Mouse (Mus musculus): ENCODE measurements around the gene Serpina3n. TPM values are rescaled to one million over a fixed set of nuclear protein-coding genes. Genes with fewer than 3 reads are reported as not detected.

Serpina3n gene
- polyA plus RNA-seq, 1 experiment from 2014 or later, result 0.11 TPM

DNA sequence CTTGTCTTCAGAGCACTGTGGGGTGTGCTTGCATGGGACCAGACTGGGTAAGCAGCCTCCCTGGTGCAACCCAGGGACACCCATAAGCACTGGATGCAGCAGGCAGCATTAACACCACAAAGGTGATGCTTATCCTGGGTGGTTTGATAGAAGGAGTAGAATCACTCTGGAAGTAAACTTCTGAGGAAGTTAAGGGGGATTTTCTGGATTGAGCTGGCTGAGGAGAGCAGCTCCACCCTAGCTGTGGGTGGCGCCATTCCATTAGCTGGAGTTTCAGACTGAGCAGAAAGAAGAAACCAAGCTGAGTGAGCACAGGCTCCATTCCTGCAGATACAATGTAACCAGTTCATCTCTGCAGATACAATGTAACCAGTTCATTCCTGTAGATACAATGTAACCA lies 46.5 kb downstream of the Serpina3n start:
- Histone ChIP-seq H3K9me3 (ENCODE audit: control insufficient read depth, low read length) (no peaks in the 10 kb centered on the region), H3K36me3 (ENCODE audit: control insufficient read depth, insufficient read depth, low read length) (no peaks in the 10 kb centered on the region), H3K4me1 (replicated peaks; ENCODE audit: control insufficient read depth, insufficient read depth, low read length) (no peaks in the 10 kb centered on the region), H3K9ac (ENCODE audit: low read length) (no peak overlapping the region), H3K27ac (ENCODE audit: low read length) (no peak overlapping the region), H3K27me3 (ENCODE audit: control insufficient read depth, insufficient read depth, low read depth, low read length) (no peaks in the 10 kb centered on the region), H3K4me2 (ENCODE audit: low read depth, low read length) (no peak overlapping the region), H3K4me3 (ENCODE audit: low read length) (no peak overlapping the region)
- ATAC-seq (ENCODE audit: low read depth), result no peak
- 75% methylated on average over 1 of the region's 1 CpGs for WGBS

DNA sequence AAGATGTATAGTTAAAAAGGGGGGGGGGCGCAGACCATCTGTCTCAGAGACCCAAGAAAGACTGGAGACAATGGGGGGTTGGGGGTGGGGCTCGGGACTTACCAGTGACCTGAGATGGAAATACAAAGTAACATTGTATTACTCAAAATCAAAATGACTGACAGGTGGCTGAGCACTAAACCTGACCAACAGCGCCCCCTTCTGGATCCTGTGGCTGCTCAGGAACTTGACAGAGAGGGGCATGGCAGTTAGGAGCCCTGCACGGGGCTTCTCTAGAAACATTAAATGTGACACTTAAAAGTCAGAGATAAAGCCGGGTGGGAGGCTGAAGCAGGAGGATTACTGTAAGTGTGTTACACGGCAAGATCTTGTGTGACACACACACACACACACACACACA lies 52.8 kb downstream of the Serpina3n start:
- no peaks in the 10 kb centered on the region for H3K36me3 ChIP-seq (ENCODE audit: control insufficient read depth, insufficient read depth, low read length)
- H3K4me2 ChIP-seq (ENCODE audit: low read depth, low read length), result no peak overlapping the region
- WGBS, result 54% methylated on average over 6 of the region's 6 CpGs
- no peak overlapping the region for H3K4me3 ChIP-seq (ENCODE audit: low read length)
- H3K9ac ChIP-seq (ENCODE audit: low read length), result no peak overlapping the region
- H3K9me3 ChIP-seq (ENCODE audit: control insufficient read depth, low read length), result no peaks in the 10 kb centered on the region
- H3K4me1 ChIP-seq (replicated peaks; ENCODE audit: control insufficient read depth, insufficient read depth, low read length), result no peaks in the 10 kb centered on the region
- no peak for ATAC-seq (ENCODE audit: low read depth)
- H3K27ac ChIP-seq (ENCODE audit: low read length), result no peak overlapping the region
- H3K27me3 ChIP-seq (ENCODE audit: control insufficient read depth, insufficient read depth, low read depth, low read length), result no peaks in the 10 kb centered on the region

DNA sequence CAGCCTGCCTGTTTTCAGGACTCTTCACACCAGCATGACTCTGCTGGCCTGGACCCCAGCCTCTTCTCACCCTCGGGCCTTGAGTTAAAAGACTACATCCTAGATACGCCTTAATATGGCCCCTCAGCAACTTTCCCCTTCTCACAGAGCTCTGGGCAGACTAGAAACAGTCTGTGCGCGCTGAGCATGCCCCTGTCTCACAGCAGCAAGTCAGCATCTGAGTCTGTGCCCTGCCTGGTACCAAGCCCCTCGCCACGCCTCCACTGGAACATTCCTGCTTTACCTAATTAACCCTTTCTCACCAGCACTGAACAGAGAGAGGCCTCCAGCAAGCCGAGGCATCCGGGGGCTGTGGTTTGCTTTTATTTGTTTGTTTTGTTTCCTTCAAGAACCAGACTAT lies 54.8 kb downstream of the Serpina3n start:
- H3K27me3 ChIP-seq (ENCODE audit: control insufficient read depth, insufficient read depth, low read depth, low read length), result no peaks in the 10 kb centered on the region; the same call in 1 of the 2 replicates
- H3K4me2 ChIP-seq (ENCODE audit: low read depth, low read length), result no peak overlapping the region
- H3K9me3 ChIP-seq (ENCODE audit: control insufficient read depth, low read length), result no peaks in the 10 kb centered on the region
- no peaks in the 10 kb centered on the region for H3K36me3 ChIP-seq (ENCODE audit: control insufficient read depth, insufficient read depth, low read length)
- H3K27ac ChIP-seq (ENCODE audit: low read length), result no peak overlapping the region
- WGBS, result 21% methylated on average over 8 of the region's 8 CpGs
- no peaks in the 10 kb centered on the region for H3K4me1 ChIP-seq (replicated peaks; ENCODE audit: control insufficient read depth, insufficient read depth, low read length)
- H3K4me3 ChIP-seq (ENCODE audit: low read length), result no peak overlapping the region
- H3K9ac ChIP-seq (ENCODE audit: low read length), result no peak overlapping the region
- ATAC-seq (ENCODE audit: low read depth), result no peak

Other genes starting within 250 kb of the Serpina3n start
- gene Serpina3f, start 192.2 kb upstream of the Serpina3n start, polyA plus RNA-seq (2015; fragmentation: Nextera tagmentation; extraction: Ambion mirVana), result 0.06 and 0.14 TPM in 2 replicates
- gene Serpina3g, start 170.5 kb upstream of the Serpina3n start, polyA plus RNA-seq (2015; fragmentation: Nextera tagmentation; extraction: Ambion mirVana), result 2.7 and 4.0 TPM in 2 replicates
- gene Serpina3i, start 143.6 kb upstream of the Serpina3n start, polyA plus RNA-seq (2015; fragmentation: Nextera tagmentation; extraction: Ambion mirVana), result 0.23 and 0.68 TPM in 2 replicates
- not detected in 2 replicates for gene Serpina3j, start 92.2 kb upstream of the Serpina3n start, polyA plus RNA-seq (2015; fragmentation: Nextera tagmentation; extraction: Ambion mirVana)
- not detected in 2 replicates for gene Serpina3k, start 68.2 kb upstream of the Serpina3n start, polyA plus RNA-seq (2015; fragmentation: Nextera tagmentation; extraction: Ambion mirVana)
- gene Serpina3m, start 68.2 kb upstream of the Serpina3n start, polyA plus RNA-seq (2015; fragmentation: Nextera tagmentation; extraction: Ambion mirVana), result not detected in 2 replicates
- gene Gsc, start 66.6 kb downstream of the Serpina3n start, polyA plus RNA-seq (2015; fragmentation: Nextera tagmentation; extraction: Ambion mirVana), result 0.23 and 0.31 TPM in 2 replicates

All from lung, embryonic 16.5 days (tissue).